Mouse (Mus musculus) yolk sac, embryonic 10.5 days (tissue): Measurements from ENCODE around the gene Psmd2.

ENCODE experiments used
- DNase-seq: peaks from one replicate; pipeline ENCODE4 v3.0.0-alpha.2; 2017; ENCODE audit warnings: low spot score

Psmd2 gene

GRCm38 (mm10) chr16:20702522-20702893 is 51.1 kb downstream of the Psmd2 start:
- DNase-seq = peak; percentile 65

- DNase-seq = no peak
Measured at GRCm38 (mm10) chr16:20703071-20703470, 51.6 kb downstream of the Psmd2 start.

- DNase-seq = no peak
Measured at GRCm38 (mm10) chr16:20703699-20704400, 52.4 kb downstream of the Psmd2 start.

- no peak for DNase-seq
Measured at GRCm38 (mm10) chr16:20705786-20706185, 54.3 kb downstream of the Psmd2 start.

GRCm38 (mm10) chr16:20706407-20707055 is 55.1 kb downstream of the Psmd2 start:
- DNase-seq = no peak

- DNase-seq = no peak
Measured at GRCm38 (mm10) chr16:20708220-20708938, 56.9 kb downstream of the Psmd2 start.

GRCm38 (mm10) chr16:20708939-20709734 is 57.7 kb downstream of the Psmd2 start:
- no peak for DNase-seq

- no peak for DNase-seq
Measured at GRCm38 (mm10) chr16:20710370-20710769, 58.9 kb downstream of the Psmd2 start.

GRCm38 (mm10) chr16:20710810-20711209 is 59.4 kb downstream of the Psmd2 start:
- DNase-seq = no peak

GRCm38 (mm10) chr16:20712190-20712589 is 60.7 kb downstream of the Psmd2 start:
- no peak for DNase-seq

GRCm38 (mm10) chr16:20712889-20713288 is 61.4 kb downstream of the Psmd2 start:
- DNase-seq = no peak
